Mouse (Mus musculus) neural tube, embryonic 15.5 days (tissue): Measurements from ENCODE around the gene Apbb2. TPM values are rescaled to one million over a fixed set of nuclear protein-coding genes. Genes with fewer than 3 reads are reported as not detected.

Source experiments
- ATAC-seq: fragments of 200-750 bp; cut with Nextera tagmentation; 2 replicates; pipeline ENCODE4 v1.8.0; 2017; ENCODE audit warnings: mild to moderate bottlenecking, moderate TSS enrichment, moderate library complexity; ENCODE audit not compliant: low FRiP score
- H3K27ac ChIP-seq: fragments of 300-500 bp; sonication (generic); replicated peaks from 2 replicates; pipeline ENCODE4 v1.5.1; 2015; ENCODE audit warnings: mild to moderate bottlenecking, inconsistent platforms
- H3K27me3 ChIP-seq: fragments of 300-500 bp; sonication (generic); replicated peaks from 2 replicates; pipeline ENCODE4 v1.6.1; 2015; ENCODE audit warnings: inconsistent platforms
- H3K36me3 ChIP-seq: fragments of 300-500 bp; sonication (generic); 2 replicates; pipeline ENCODE4 v1.6.1; 2015; ENCODE audit warnings: inconsistent platforms
- H3K4me1 ChIP-seq: fragments of 300-500 bp; sonication (generic); 2 replicates; pipeline ENCODE4 v1.6.1; 2015; ENCODE audit warnings: inconsistent platforms
- H3K4me2 ChIP-seq: fragments of 300-500 bp; sonication (generic); 2 replicates; pipeline ENCODE4 v1.6.1; 2015; ENCODE audit warnings: inconsistent platforms, mild to moderate bottlenecking, moderate library complexity
- H3K4me3 ChIP-seq: fragments of 300-500 bp; sonication (generic); replicated peaks from 2 replicates; pipeline ENCODE4 v1.5.1; 2015; ENCODE audit warnings: mild to moderate bottlenecking, inconsistent platforms
- H3K9ac ChIP-seq: fragments of 300-500 bp; sonication (generic); replicated peaks from 2 replicates; pipeline ENCODE4 v1.6.1; 2015; ENCODE audit warnings: mild to moderate bottlenecking, inconsistent platforms
- H3K9me3 ChIP-seq: fragments of 300-500 bp; sonication (generic); replicated peaks from 2 replicates; pipeline ENCODE4 v1.6.1; 2016; ENCODE audit warnings: inconsistent platforms
- WGBS: fragments of 180-500 bp; shearing (Covaris S2); methylation state at CpG from one replicate; pipeline ENCODE4 v1.1.7; 2015; ENCODE audit warnings: mixed read lengths; 5-methylcytosine and 5-hydroxymethylcytosine counted together
- polyA plus RNA-seq: library from polyadenylated mRNA; unstranded; fragments of >200 nt; fragmentation: Nextera tagmentation; extraction: Ambion mirVana; gene quantifications from 2 replicates; pipeline ENCODE4 v1.2.1, GENCODE M21; 2015

The Apbb2 gene
- polyA plus RNA-seq, 1 experiment from 2014 or later, result 118 TPM

- H3K36me3 ChIP-seq, result no peaks in the 10 kb centered on the region
- no peak overlapping the region for H3K9ac ChIP-seq
- no peak overlapping the region for H3K4me3 ChIP-seq
- H3K27ac ChIP-seq, result no peak overlapping the region
- no peak for ATAC-seq
- 81% methylated on average over 5 of the region's 5 CpGs for WGBS
- no peak overlapping the region for H3K4me2 ChIP-seq
- H3K27me3 ChIP-seq, result no peaks in the 10 kb centered on the region
- no peaks in the 10 kb centered on the region for H3K9me3 ChIP-seq
- 0 out of 2 replicates have a peak, but pooled peaks cover 9% of the 10 kb centered on the region for H3K4me1 ChIP-seq
Measured at GRCm38 (mm10) chr5:66408546-66408945, 210.0 kb downstream of the Apbb2 start.

DNA sequence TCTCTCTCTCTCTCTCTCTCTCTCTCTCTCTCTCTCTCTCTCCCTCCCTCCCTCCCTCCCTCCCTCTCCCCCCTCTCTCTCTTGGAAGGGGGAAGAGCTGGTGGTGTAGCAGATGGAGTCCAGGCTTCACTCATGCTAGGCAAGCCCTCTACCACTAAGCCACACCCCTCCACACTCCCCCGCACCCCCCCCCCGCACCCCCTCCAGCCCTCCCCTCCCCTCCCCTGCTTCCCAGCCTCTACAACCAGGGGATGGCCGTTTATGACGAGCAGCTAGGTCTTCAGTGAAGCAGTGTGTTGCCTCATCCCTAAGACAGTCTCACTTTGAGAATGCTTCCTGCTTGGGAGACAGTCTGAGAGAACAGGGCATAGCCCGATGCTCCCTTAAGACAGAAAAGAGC is 210.6 kb downstream of the Apbb2 start:
- Histone ChIP-seq H3K27me3 (no peaks in the 10 kb centered on the region), H3K36me3 (no peaks in the 10 kb centered on the region), H3K9me3 (no peaks in the 10 kb centered on the region), H3K4me1 (0 out of 2 replicates have a peak, but pooled peaks cover 3% of the 10 kb centered on the region), H3K27ac (no peak overlapping the region), H3K9ac (no peak overlapping the region), H3K4me2 (no peak overlapping the region), H3K4me3 (no peak overlapping the region)
- no peak for ATAC-seq
- WGBS, result 40% methylated on average over 4 of the region's 5 CpGs

DNA sequence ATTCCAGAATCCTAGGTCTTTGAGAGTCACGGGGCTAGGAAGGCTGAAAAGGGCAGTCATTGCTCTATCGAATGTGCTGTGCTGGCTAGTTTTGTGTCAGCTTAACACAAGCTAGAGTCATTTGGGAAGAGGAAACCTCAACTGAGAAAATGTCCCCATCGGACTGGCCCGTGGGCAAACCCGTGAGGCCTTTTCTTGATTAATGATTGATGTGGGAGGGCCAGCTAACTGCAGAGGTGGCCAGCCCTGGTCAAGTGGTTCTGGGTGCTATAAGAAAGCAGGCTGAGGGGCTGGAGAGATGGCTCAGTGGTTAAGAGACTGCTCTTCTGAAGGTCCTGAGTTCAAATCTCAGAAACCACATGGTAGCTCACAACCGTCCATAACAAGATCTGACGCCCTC is 212.2 kb downstream of the Apbb2 start:
- no peaks in the 10 kb centered on the region for H3K9me3 ChIP-seq
- H3K9ac ChIP-seq, result no peak overlapping the region
- 90% methylated on average over 7 of the region's 7 CpGs for WGBS
- no peak overlapping the region for H3K4me3 ChIP-seq
- no peaks in the 10 kb centered on the region for H3K36me3 ChIP-seq
- no peak for ATAC-seq
- no peak overlapping the region for H3K4me2 ChIP-seq
- no peaks in the 10 kb centered on the region for H3K27me3 ChIP-seq
- H3K4me1 ChIP-seq, result no peaks in the 10 kb centered on the region
- H3K27ac ChIP-seq, result no peak overlapping the region; the same call in 1 of the 2 replicates

DNA sequence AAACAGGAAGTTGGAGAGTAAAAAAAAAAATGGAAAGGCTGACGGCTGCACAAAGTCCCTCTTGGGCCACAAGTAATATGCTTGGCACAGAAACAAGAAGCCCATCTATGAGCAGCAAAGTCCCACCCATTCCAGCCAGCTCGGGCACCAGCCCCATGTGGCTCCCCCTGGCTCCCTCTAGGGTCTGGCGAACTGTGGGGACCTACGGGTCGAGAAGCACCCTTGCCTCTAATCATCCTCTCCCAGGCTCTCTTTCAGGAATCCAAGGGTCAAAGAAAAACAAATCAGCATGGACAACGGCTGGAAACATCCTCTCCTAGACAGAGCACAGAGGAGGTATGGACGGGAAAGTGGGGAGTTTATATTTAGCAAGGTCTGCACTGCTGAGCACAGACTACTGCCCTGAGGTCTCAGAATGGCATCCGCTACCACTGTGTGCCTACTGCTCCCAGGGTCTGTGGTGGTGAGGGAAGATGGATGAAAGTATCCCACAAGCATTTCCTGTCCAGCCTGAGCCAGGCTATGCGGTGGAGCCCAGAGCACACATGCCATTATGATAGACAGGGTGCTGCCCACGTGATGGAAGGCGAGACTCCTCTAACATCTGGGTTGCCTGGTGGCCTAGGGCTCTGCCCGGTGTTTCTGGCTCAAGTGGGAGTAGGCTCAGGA is 212.7 kb downstream of the Apbb2 start:
- Histone ChIP-seq H3K27me3 (no peaks in the 10 kb centered on the region), H3K9ac (no peak overlapping the region)
- no peak for ATAC-seq

GRCm38 (mm10) chr5:66405305-66405704 is 213.3 kb downstream of the Apbb2 start:
- H3K9me3 ChIP-seq, result no peaks in the 10 kb centered on the region
- H3K27ac ChIP-seq, result no peak overlapping the region
- H3K4me2 ChIP-seq, result no peak overlapping the region
- H3K4me1 ChIP-seq, result no peaks in the 10 kb centered on the region
- no peak overlapping the region for H3K9ac ChIP-seq
- H3K27me3 ChIP-seq, result no peaks in the 10 kb centered on the region
- H3K36me3 ChIP-seq, result no peaks in the 10 kb centered on the region
- ATAC-seq, result no peak
- WGBS, result 91% methylated on average over 6 of the region's 6 CpGs
- no peak overlapping the region for H3K4me3 ChIP-seq

More for the DNA sequence above, 212.7 kb downstream of the Apbb2 start:
- Histone ChIP-seq H3K36me3 (no peaks in the 10 kb centered on the region), H3K4me1 (no peaks in the 10 kb centered on the region), H3K9me3 (no peaks in the 10 kb centered on the region), H3K27ac (peak overlapping the region; percentile 62; the same call in 1 of the 2 replicates), H3K4me3 (no peak overlapping the region), H3K4me2 (no peak overlapping the region)
- WGBS, result 83% methylated on average over 12 of the region's 12 CpGs

DNA sequence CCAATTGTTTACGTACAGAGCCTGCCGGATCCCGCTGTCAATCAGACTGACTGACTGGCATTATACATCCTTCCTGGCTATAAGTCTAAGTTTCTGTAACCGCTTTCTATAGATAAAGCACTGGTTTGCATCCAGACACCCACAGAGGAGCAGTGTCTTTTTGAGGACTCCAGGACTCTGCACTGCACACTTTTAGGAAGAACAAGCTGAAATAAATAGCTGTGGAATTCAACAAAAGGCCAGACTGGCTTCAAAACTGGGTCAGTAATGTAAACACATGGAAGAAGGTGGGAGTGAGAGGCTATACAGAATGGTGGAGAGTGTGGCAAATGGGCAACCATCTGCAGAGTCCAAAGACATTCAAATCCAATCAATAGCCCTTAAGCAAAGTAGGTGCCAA is 218.0 kb downstream of the Apbb2 start:
- H3K27ac ChIP-seq, result no peak overlapping the region
- H3K4me3 ChIP-seq, result no peak overlapping the region
- no peak for ATAC-seq

DNA sequence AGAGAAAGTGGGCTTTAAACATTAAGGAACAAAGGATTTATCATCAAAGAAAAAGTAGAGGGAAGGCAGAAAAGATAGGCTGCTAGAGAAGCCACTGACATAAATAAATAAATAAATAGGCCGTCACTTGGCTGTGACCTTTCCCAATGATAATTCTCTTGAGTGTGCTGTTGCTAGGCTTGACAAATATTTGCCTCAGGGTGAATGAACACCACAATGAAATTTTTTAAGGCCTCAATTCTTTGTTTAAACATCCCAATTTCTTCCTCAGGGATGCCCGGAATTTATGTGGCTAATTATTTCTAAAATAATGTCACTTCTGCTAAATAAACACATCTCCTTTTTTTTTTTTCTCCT is 219.3 kb downstream of the Apbb2 start:
- ATAC-seq, result no peak
- no peak overlapping the region for H3K4me3 ChIP-seq
- 41% methylated on average over 2 of the region's 2 CpGs for WGBS
- H3K36me3 ChIP-seq, result no peaks in the 10 kb centered on the region
- H3K9ac ChIP-seq, result no peak overlapping the region
- no peaks in the 10 kb centered on the region for H3K27me3 ChIP-seq
- H3K27ac ChIP-seq, result peak overlapping the region; percentile 45; the same call in 1 of the 2 replicates
- no peaks in the 10 kb centered on the region for H3K9me3 ChIP-seq
- peaks cover 6% of the 10 kb centered on the region; the same call in 1 of the 2 replicates for H3K4me1 ChIP-seq
- H3K4me2 ChIP-seq, result no peak overlapping the region

More for the DNA sequence above, 218.0 kb downstream of the Apbb2 start:
- no peak overlapping the region for H3K9ac ChIP-seq
- 89% methylated on average over 4 of the region's 4 CpGs for WGBS
- H3K9me3 ChIP-seq, result no peaks in the 10 kb centered on the region
- H3K4me1 ChIP-seq, result peaks cover 6% of the 10 kb centered on the region; the same call in 1 of the 2 replicates
- H3K27me3 ChIP-seq, result no peaks in the 10 kb centered on the region
- H3K36me3 ChIP-seq, result no peaks in the 10 kb centered on the region
- no peak overlapping the region for H3K4me2 ChIP-seq

DNA sequence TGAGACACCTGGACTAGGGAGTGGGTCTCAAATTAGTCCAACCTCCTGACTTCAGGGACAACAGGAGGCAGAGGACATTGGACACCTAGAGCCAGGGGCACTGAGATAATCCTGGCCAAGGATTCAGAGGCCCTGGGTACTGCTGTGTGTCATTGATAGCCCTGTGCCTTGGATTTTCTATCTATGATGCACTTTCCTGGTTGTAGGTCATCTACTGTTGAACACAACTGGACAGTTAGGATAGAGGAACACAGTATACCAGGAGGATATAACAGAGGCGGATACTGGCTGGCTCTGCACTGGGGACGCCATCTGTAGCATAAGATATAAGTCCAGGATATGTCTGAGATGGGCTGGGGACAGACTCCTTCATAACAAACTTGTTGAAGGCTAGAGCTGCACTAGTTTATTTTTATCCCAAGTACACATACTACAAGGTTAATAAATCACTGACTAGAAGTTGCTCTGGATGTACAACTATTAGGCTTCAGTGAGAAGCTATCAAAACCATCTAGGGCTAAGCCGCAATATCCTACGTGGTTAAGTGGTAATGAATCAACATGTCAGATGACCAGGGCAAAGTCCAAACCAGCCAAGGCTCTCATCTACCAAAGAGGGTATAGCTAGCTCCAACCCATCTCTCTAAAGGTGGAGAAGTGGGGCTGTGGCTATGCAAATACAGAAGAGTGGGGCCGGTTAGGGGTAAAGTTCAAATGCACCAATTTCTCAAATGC is 219.9 kb downstream of the Apbb2 start:
- H3K27ac ChIP-seq, result peak overlapping the region; percentile 45; the same call in 1 of the 2 replicates
- H3K9ac ChIP-seq, result no peak overlapping the region
- H3K9me3 ChIP-seq, result no peaks in the 10 kb centered on the region
- no peak overlapping the region for H3K4me2 ChIP-seq
- 86% methylated on average over 5 of the region's 5 CpGs for WGBS
- H3K27me3 ChIP-seq, result no peaks in the 10 kb centered on the region
- H3K4me1 ChIP-seq, result peaks cover 6% of the 10 kb centered on the region; the same call in 1 of the 2 replicates
- no peak for ATAC-seq
- no peaks in the 10 kb centered on the region for H3K36me3 ChIP-seq
- H3K4me3 ChIP-seq, result no peak overlapping the region

- no peak for ATAC-seq
- Histone ChIP-seq H3K4me3 (no peak overlapping the region), H3K27ac (no peak overlapping the region), H3K36me3 (no peaks in the 10 kb centered on the region), H3K9me3 (no peaks in the 10 kb centered on the region), H3K4me1 (peaks cover 19% of the 10 kb centered on the region), H3K9ac (no peak overlapping the region), H3K27me3 (no peaks in the 10 kb centered on the region), H3K4me2 (no peak overlapping the region)
- 76% methylated on average over 10 of the region's 10 CpGs for WGBS
Measured at GRCm38 (mm10) chr5:66393767-66394446, 224.7 kb downstream of the Apbb2 start.

GRCm38 (mm10) chr5:66392861-66393529 is 225.6 kb downstream of the Apbb2 start:
- WGBS, result 57% methylated on average over 18 of the region's 18 CpGs
- no peaks in the 10 kb centered on the region for H3K27me3 ChIP-seq
- no peaks in the 10 kb centered on the region for H3K36me3 ChIP-seq
- no peak overlapping the region for H3K4me2 ChIP-seq
- H3K4me3 ChIP-seq, result no peak overlapping the region
- no peak overlapping the region for H3K27ac ChIP-seq
- no peak overlapping the region for H3K9ac ChIP-seq
- ATAC-seq, result 0 out of 2 replicates have a peak, but pooled peaks have one; percentile 40
- H3K4me1 ChIP-seq, result peaks cover 27% of the 10 kb centered on the region
- no peaks in the 10 kb centered on the region for H3K9me3 ChIP-seq

GRCm38 (mm10) chr5:66391771-66392170 is 226.8 kb downstream of the Apbb2 start:
- Histone ChIP-seq H3K27ac (peak overlapping the region; percentile 51; the same call in 1 of the 2 replicates), H3K4me1 (peaks cover 37% of the 10 kb centered on the region), H3K4me3 (no peak overlapping the region), H3K36me3 (no peaks in the 10 kb centered on the region), H3K27me3 (no peaks in the 10 kb centered on the region), H3K9ac (no peak overlapping the region), H3K4me2 (no peak overlapping the region), H3K9me3 (no peaks in the 10 kb centered on the region)
- ATAC-seq, result no peak
- WGBS, result 47% methylated on average over 11 of the region's 11 CpGs
